Mouse (Mus musculus): Measurements from ENCODE around the gene Psmc3.
"Not testable (repeated sequence)": the region's sequence is repeated elsewhere in the genome, so short reads cannot be mapped to it uniquely, and the experiment has no call there.

DNA sequence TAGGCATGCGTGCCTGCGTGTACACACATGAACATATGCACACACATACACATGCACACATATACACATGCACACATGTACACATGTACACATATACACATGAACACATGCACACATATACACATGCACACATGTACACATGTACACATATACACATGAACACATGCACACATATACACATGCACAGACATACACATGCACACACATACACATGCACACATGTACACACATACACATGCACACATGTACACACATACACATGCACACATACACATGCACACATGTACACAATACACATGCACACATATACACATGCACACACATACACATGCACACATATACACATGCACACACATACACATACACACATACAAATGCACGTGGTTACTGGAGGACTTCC, 58.0 kb downstream of the Psmc3 start:
- not testable (repeated sequence) for TF ChIP-seq CTCF, EP300 (IDR thresholded peaks at IDR 0.05)

All from lung, postnatal 0 days (tissue).